Mouse (Mus musculus) olfactory bulb, adult 2 months (tissue): ENCODE measurements around the gene Megf11. TPM values are rescaled to one million over a fixed set of nuclear protein-coding genes. Genes with fewer than 3 reads are reported as not detected.

ENCODE experiments used
- H3K27ac ChIP-seq: fragments of 200-500 bp; 2 replicates; pipeline ENCODE4 v1.5.1; 2012; ENCODE audit warnings: low read depth, low read length; ENCODE audit not compliant: insufficient read depth
- H3K4me1 ChIP-seq: fragments of 200-500 bp; 2 replicates; pipeline ENCODE4 v1.6.1; 2012; ENCODE audit warnings: low read length; ENCODE audit not compliant: control insufficient read depth, insufficient read depth
- H3K4me3 ChIP-seq: fragments of 200-500 bp; 2 replicates; pipeline ENCODE4 v1.5.1; 2012; ENCODE audit warnings: mild to moderate bottlenecking, low read depth, low read length, moderate library complexity; ENCODE audit not compliant: insufficient read depth
- CTCF ChIP-seq: fragments of 200-500 bp; IDR thresholded peaks from 2 replicates; pipeline ENCODE4 v1.5.1; 2012; ENCODE audit warnings: low read depth, mild to moderate bottlenecking, low read length, moderate library complexity; ENCODE audit not compliant: insufficient read depth
- POLR2A ChIP-seq: fragments of 200-500 bp; IDR thresholded peaks from 2 replicates; pipeline ENCODE4 v1.6.1; 2012; ENCODE audit warnings: mild to moderate bottlenecking, low read depth, low read length, moderate library complexity; ENCODE audit not compliant: insufficient read depth
- WGBS: fragments of 180-500 bp; shearing (Covaris S2); methylation state at CpG from one replicate; pipeline ENCODE4 v1.1.7; 2018; 5-methylcytosine and 5-hydroxymethylcytosine counted together
- polyA plus RNA-seq: library from polyadenylated mRNA; stranded (reverse); fragments of >200 nt; gene quantifications from 2 replicates; pipeline ENCODE4 v1.2.4, GENCODE M21; 2012; ENCODE audit warnings: low replicate concordance; ENCODE audit not compliant: missing spikeins, insufficient read depth, insufficient read length

The Megf11 gene
- polyA plus RNA-seq, 1 experiment = not detected

- WGBS = 93% methylated on average over 1 of the region's 1 CpGs
- Histone ChIP-seq H3K27ac (no peak overlapping the region), H3K4me1 (peaks cover 14% of the 10 kb centered on the region; the same call in 1 of the 2 replicates), H3K4me3 (no peak overlapping the region)
- TF ChIP-seq CTCF (no peak), POLR2A (no peak)
Measured at GRCm38 (mm10) chr9:64591436-64591835, 206.0 kb downstream of the Megf11 start.

GRCm38 (mm10) chr9:64594442-64594841 is 209.0 kb downstream of the Megf11 start:
- Histone ChIP-seq H3K4me1 (peaks cover 14% of the 10 kb centered on the region; the same call in 1 of the 2 replicates), H3K4me3 (no peak overlapping the region), H3K27ac (no peak overlapping the region)
- 84% methylated on average over 8 of the region's 8 CpGs for WGBS
- TF ChIP-seq CTCF (no peak), POLR2A (no peak)

GRCm38 (mm10) chr9:64598427-64598826 is 213.0 kb downstream of the Megf11 start:
- Histone ChIP-seq H3K4me3 (no peak overlapping the region), H3K4me1 (peaks cover 11% of the 10 kb centered on the region; the same call in 1 of the 2 replicates), H3K27ac (no peak overlapping the region)
- WGBS = 96% methylated on average over 7 of the region's 7 CpGs
- no peak for TF ChIP-seq POLR2A
- TF ChIP-seq CTCF = no peak

- no peak for TF ChIP-seq CTCF
- TF ChIP-seq POLR2A = no peak
- 89% methylated on average over 2 of the region's 2 CpGs for WGBS
- Histone ChIP-seq H3K4me1 (peaks cover 7% of the 10 kb centered on the region), H3K27ac (no peak overlapping the region), H3K4me3 (no peak overlapping the region)
Measured at GRCm38 (mm10) chr9:64600731-64601130, 215.3 kb downstream of the Megf11 start.

DNA sequence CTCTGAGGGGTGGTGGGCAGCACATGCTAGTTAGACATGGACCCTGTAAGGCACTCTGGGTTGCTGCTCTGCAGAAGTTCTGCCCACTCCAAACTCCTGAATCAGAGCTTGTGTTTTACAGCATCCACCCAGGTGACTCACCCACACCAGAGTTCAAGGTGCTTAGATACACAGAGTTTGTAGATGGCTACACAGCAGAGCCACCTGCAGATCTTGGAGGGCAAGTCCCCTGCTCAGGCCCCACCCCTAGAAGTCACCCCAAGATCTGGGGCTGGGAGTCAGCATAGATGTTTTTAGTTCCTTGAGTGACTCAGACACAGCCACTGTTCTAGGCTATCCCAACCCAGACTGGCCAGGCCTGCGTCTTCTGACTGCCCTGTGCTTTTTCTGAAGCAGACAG is 217.5 kb downstream of the Megf11 start:
- Histone ChIP-seq H3K4me3 (no peak overlapping the region), H3K4me1 (peaks cover 14% of the 10 kb centered on the region), H3K27ac (no peak overlapping the region)
- 88% methylated on average over 1 of the region's 1 CpGs for WGBS
- TF ChIP-seq POLR2A (no peak), CTCF (no peak)

DNA sequence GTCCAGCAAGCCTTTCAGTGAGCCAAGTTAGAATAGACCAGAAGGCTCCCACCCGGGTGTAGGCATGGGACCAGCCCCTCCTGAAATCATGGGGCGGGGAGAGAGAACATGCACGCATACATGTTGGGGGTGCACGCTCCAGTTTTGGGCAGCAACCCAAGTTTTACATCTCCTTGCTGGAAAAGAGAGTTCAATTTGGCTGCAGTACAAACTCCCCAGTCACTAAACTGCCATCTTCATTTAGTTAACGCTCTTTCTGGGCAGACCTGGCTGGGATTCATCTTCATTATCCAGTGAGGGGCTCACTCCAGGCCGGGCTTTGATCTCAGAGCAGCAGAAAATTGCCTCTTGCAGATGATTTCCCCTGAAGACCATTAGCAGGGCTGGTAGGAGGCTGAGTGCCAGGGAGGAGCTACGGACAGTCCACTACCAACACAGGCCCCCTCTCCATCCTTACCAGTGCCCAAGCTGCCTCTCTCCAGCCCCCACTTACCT is 218.8 kb downstream of the Megf11 start:
- Histone ChIP-seq H3K27ac (no peak overlapping the region), H3K4me3 (no peak overlapping the region), H3K4me1 (peaks cover 14% of the 10 kb centered on the region)
- 65% methylated on average over 7 of the region's 7 CpGs for WGBS
- TF ChIP-seq POLR2A = no peak
- TF ChIP-seq CTCF = no peak

GRCm38 (mm10) chr9:64605077-64605714 is 219.8 kb downstream of the Megf11 start:
- H3K4me3 ChIP-seq = no peak overlapping the region
- WGBS = 69% methylated on average over 14 of the region's 14 CpGs
- TF ChIP-seq POLR2A = no peak
- no peak for TF ChIP-seq CTCF
- peaks cover 14% of the 10 kb centered on the region for H3K4me1 ChIP-seq
- no peak overlapping the region for H3K27ac ChIP-seq

GRCm38 (mm10) chr9:64605735-64606349 is 220.4 kb downstream of the Megf11 start:
- H3K4me1 ChIP-seq = peaks cover 14% of the 10 kb centered on the region
- no peak for TF ChIP-seq POLR2A
- TF ChIP-seq CTCF = no peak
- no peak overlapping the region for H3K4me3 ChIP-seq
- H3K27ac ChIP-seq = no peak overlapping the region
- 55% methylated on average over 13 of the region's 13 CpGs for WGBS

DNA sequence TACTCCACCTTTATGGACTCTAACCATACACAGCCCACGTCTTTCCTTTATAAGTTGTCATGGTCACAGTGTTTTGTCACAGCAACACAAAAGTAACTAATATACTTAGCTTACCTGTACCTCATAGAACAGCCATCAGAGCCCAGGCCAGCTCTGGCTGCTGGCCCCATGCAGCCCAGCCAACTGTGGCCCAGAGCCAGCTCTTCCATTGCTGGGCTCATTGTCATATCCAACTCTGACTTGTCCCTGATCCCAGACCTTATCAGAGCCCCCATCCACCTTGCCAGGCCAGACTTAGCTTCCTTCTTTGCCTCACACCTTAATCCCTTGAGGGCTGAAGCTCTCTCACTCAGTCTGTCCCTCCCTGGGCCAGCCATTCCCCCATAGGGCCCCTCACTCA is 221.6 kb downstream of the Megf11 start:
- Histone ChIP-seq H3K4me1 (peaks cover 14% of the 10 kb centered on the region), H3K27ac (no peak overlapping the region), H3K4me3 (no peak overlapping the region)
- WGBS = 95% methylated on average over 1 of the region's 1 CpGs
- TF ChIP-seq POLR2A (no peak), CTCF (no peak)

- WGBS = 54% methylated on average over 3 of the region's 3 CpGs
- Histone ChIP-seq H3K27ac (no peak overlapping the region), H3K4me3 (no peak overlapping the region), H3K4me1 (peaks cover 16% of the 10 kb centered on the region)
- TF ChIP-seq CTCF (no peak), POLR2A (no peak)
Measured at GRCm38 (mm10) chr9:64609546-64609945, 224.1 kb downstream of the Megf11 start.
